Mouse (Mus musculus) layer of hippocampus, adult 2 months (tissue): ENCODE measurements around the gene Gm11595. TPM values are rescaled to one million over a fixed set of nuclear protein-coding genes. Genes with fewer than 3 reads are reported as not detected.
"Not testable (repeated sequence)": the region's sequence is repeated elsewhere in the genome, so short reads cannot be mapped to it uniquely, and the experiment has no call there.

ENCODE experiments used
- DNase-seq, 2 experiments: peaks; one replicate each; pipeline ENCODE4 v3.0.0; 2022; ENCODE audit warnings: low spot score in 2 of 2
- H3K27ac ChIP-seq: fragments of 200-600 bp; 2 replicates; pipeline ENCODE4 v1.8.1; 2022
- H3K4me3 ChIP-seq: fragments of 200-600 bp; 2 replicates; pipeline ENCODE4 v1.8.1; 2022; ENCODE audit warnings: mild to moderate bottlenecking
- CTCF ChIP-seq: fragments of 200-600 bp; conservative IDR thresholded peaks from 2 replicates; pipeline ENCODE4 v1.8.1; 2022; ENCODE audit warnings: antibody characterized with exemption, mild to moderate bottlenecking, moderate library complexity
- long read RNA-seq, 2 experiments: library from polyadenylated mRNA; stranded (forward); transcript quantifications; one replicate each; pipeline ENCODE4 v2.0.0; 2021; ENCODE audit warnings: borderline mapping rate in 2 of 2
- total RNA-seq, 2 experiments: library from RNA; stranded (reverse); gene quantifications; 2 replicates each; pipeline ENCODE4 v1.2.3; 2021

The Gm11595 gene
- not detected for total RNA-seq
- long read RNA-seq, experiment 1 = 0 reads
- long read RNA-seq, experiment 2 = 0 reads

DNA sequence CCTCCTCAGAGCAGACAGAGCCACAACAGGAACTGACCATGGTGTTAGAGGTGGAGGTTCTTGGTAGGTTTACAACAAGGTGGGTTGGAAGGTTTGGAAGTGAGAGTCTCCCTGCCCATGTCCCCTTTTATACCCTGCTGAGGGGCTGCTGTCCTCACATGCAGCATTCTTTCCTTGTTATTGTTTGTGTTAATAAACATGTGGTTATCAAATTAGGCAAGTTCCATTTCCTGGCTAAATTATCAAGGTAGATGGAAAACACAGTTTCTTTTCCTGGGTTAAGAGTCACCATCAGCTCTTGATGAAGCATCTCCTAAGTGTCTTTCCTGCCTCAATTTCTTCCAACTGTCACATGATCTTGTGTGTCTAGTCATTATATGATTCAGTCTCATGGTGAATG, at the start of gene Gm11595:
TSS of gene Gm11595 (minus strand) at position 101 of the 400 bp plus-strand sequence.
- H3K4me3 ChIP-seq, H3K27ac ChIP-seq, DNase-seq: not testable (repeated sequence)

GRCm38 (mm10) chr11:99815566-99815965, 42.9 kb upstream of the Gm11595 start, which contains the start of gene Gm11564:
Gm11564 (minus strand) TSS chr11:99815666.
- H3K27ac ChIP-seq, DNase-seq, H3K4me3 ChIP-seq: not testable (repeated sequence)

DNA sequence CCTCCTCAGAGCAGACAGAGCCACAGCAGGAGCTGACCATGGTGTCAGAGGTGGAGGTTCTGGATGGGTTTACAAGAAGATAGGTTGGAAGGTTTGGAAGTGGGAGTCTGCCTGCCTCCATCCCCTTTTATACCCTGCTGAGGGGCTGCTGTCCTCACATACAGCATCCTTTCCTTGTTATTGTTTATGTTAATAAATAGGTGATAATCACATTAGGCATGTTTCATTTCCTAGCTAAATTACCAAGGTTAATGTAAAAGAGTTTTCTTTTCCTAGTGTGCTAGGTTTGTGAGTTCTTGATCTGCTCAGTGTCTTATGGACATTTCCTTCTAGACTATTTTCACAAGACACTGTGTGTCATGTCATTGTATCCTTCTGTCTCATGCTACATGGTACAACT, 37.1 kb upstream of the Gm11595 start, which contains the start of gene Krtap4-13:
TSS of gene Krtap4-13 (minus strand) at position 101 of the 400 bp plus-strand sequence.
- H3K4me3 ChIP-seq, DNase-seq, H3K27ac ChIP-seq: not testable (repeated sequence)

DNA sequence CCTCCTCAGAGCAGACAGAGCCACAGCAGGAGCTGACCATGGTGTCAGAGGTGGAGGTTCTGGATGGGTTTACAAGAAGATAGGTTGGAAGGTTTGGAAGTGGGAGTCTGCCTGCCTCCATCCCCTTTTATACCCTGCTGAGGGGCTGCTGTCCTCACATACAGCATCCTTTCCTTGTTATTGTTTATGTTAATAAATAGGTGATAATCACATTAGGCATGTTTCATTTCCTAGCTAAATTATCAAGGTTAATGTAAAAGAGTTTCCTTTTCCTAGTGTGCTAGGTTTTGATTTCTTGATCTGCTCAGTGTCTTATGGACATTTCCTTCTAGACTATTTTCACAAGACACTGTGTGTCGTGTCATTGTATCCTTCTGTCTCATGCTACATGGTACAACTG, 31.6 kb upstream of the Gm11595 start, which contains the start of gene Gm11554:
TSS of gene Gm11554 (minus strand) at position 101 of the 400 bp plus-strand sequence.
- not testable (repeated sequence) for H3K4me3 ChIP-seq, DNase-seq, H3K27ac ChIP-seq

DNA sequence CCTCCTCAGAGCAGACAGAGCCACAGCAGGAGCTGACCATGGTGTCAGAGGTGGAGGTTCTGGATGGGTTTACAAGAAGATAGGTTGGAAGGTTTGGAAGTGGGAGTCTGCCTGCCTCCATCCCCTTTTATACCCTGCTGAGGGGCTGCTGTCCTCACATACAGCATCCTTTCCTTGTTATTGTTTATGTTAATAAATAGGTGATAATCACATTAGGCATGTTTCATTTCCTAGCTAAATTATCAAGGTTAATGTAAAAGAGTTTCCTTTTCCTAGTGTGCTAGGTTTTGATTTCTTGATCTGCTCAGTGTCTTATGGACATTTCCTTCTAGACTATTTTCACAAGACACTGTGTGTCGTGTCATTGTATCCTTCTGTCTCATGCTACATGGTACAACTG, 26.1 kb upstream of the Gm11595 start, which contains the start of gene Gm11569:
TSS of gene Gm11569 (minus strand) at position 101 of the 400 bp plus-strand sequence.
- H3K27ac ChIP-seq, DNase-seq, H3K4me3 ChIP-seq: not testable (repeated sequence)

DNA sequence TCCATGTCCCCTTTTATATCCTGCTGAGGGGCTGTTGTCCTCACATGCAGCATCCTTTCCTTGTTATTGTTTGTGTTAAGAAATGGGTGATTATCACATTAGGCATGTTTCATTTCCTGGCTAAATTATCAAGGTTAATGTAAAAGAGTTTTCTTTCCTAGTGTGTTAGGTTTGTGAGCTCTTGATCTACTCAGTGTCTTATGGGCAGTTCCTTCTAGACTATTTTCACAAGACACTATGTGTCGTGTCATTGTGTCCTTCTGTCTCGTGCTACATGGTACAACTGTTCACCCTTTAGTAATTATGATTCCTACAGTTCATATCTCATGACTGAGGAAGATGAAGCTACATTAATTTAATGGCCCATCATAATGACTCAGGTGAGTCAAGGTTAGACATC, 20.7 kb upstream of the Gm11595 start, which contains the start of gene Gm11596:
TSS of gene Gm11596 (minus strand) at position 101 of the 400 bp plus-strand sequence.
- TF ChIP-seq CTCF = no peak
- no peak for DNase-seq
- Histone ChIP-seq H3K27ac (no peak within 1 kb of the TSS), H3K4me3 (no peak within 1 kb of the TSS)

GRCm38 (mm10) chr11:99784900-99785299, 12.2 kb upstream of the Gm11595 start, which contains the start of gene Krtap4-9:
Krtap4-9 (plus strand) TSS chr11:99785200.
- not testable (repeated sequence) for DNase-seq, H3K4me3 ChIP-seq, H3K27ac ChIP-seq

- TF ChIP-seq CTCF = no peak
- Histone ChIP-seq H3K27ac (no peak within 1 kb of the TSS), H3K4me3 (no peak within 1 kb of the TSS)
- DNase-seq = no peak
Measured at GRCm38 (mm10) chr11:99780604-99781003, 7.9 kb upstream of the Gm11595 start, which contains the start of gene Krtap4-8. Krtap4-8 (minus strand) TSS chr11:99780704.

GRCm38 (mm10) chr11:99778401-99778800, 5.7 kb upstream of the Gm11595 start:
- no peak overlapping the region for H3K27ac ChIP-seq
- H3K4me3 ChIP-seq = no peak overlapping the region
- no peak for TF ChIP-seq CTCF
- no peak for DNase-seq

DNA sequence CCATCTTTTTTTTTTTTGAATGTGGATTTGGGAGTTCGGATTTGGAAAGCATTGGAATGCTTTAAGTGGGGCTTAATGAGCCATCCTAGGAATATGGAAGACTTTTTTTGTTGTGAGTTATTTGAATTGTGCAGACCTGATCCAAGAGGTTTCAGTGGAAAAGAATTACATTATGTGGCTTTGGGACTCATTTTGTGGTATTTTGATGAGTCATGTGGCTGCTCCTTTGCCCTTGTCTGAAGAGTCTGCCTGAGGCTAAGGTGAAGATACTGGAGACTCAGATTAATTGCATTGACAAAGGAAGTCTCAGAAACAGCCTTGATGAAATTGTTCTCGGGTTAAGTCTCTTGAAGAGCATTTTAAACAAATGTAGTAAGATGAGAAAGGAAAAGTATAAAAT, 4.3 kb downstream of the Gm11595 start:
- H3K27ac ChIP-seq = no peak overlapping the region
- no peak for TF ChIP-seq CTCF
- DNase-seq = no peak
- H3K4me3 ChIP-seq = no peak overlapping the region

DNA sequence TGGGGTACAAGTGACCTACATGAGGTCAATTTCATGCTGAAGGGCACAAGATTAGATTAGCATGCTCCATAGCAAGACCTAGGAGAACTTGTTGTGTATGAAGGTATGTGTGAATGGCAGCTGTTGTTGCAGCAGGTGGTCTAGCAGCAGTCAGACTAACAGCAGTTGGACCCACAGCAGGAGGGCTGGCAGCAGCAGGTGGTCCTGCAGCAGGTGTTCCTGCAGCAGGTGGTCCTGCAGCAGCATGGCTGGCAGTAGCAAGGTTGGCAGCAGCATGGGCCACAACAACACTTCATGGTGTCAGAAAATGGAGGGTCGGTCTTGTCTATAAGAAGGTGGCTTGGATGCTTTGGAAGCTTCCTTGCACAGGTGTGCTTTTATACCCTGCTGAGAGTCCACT, 13.8 kb downstream of the Gm11595 start:
- DNase-seq = no peak
- H3K27ac ChIP-seq = no peak overlapping the region
- no peak overlapping the region for H3K4me3 ChIP-seq
- TF ChIP-seq CTCF = no peak

DNA sequence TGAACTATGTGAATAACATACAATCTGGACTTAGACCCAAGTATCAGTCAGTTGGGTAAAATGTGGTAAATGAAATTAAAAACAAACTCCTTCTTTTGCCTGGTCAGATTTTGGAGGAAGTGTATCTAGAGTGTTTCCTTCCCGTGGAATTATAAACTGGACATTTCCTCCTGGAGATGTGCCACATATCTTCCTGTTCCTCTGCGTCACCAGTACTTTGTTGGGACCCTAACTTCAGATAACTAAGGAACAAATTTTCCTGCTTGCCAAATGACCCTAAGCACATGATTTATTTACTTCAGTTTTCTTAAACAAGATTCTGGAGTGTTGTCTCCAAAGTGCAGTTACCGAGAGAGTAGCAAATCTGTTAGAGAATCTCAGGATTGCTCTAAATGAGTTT, 28.7 kb downstream of the Gm11595 start:
- DNase-seq = no peak
- TF ChIP-seq CTCF = no peak
- Histone ChIP-seq H3K27ac (no peak overlapping the region), H3K4me3 (no peak overlapping the region)

DNA sequence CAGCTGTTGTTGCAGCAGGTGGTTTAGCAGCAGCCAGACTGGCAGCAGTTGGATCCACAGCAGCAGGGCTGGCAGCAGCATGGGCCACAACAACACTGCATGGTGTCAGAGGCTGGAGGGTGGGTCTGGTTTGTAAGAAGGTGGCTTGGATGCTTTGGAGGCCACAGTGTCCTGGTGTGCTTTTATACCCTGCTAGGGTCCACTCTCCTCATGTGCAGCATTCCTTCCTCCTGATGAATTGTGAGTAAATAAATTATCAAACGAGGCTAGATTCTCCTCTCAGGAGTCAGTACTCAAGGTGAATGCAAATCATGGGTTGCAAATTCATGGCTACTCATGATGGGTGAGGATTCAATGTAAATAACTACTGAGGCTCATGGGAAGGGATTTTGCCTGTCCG, 38.5 kb downstream of the Gm11595 start, which contains the start of gene Gm14180:
TSS of gene Gm14180 (minus strand) at position 101 of the 400 bp plus-strand sequence.
- no peak for DNase-seq
- no peak for TF ChIP-seq CTCF
- Histone ChIP-seq H3K4me3 (no peak within 1 kb of the TSS), H3K27ac (no peak within 1 kb of the TSS)

DNA sequence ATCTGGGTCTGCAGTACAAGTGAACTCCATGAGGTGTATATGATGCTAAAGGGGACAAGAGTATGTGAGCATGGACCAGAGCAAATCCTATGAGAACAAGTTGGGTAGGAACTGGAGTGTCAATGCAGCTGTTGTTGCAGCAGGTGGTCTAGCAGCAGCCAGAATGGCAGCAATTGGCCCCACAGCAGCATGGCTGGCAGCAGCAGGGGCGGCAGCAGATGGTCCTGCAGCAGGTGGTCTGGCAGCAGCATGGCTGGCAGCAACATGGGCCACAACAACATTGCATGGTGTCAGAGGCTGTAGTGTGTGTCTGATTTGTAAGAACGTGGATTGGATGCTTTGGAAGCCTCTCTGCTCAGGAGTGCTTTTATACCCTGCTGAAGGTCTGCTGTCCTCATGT, 48.7 kb downstream of the Gm11595 start:
- TF ChIP-seq CTCF = no peak
- Histone ChIP-seq H3K27ac (no peak overlapping the region), H3K4me3 (no peak overlapping the region)
- no peak for DNase-seq

Other genes with a start within 250 kb of the Gm11595 start
- not detected for gene Krt40, start 229.8 kb downstream of the Gm11595 start, total RNA-seq
- not detected for gene Krtap3-3, start 222.0 kb downstream of the Gm11595 start, total RNA-seq
- gene Krtap3-2, start 216.1 kb downstream of the Gm11595 start, total RNA-seq = not detected
- gene Gm11939, start 213.4 kb downstream of the Gm11595 start, total RNA-seq = not detected
- gene Krtap3-1, start 206.3 kb downstream of the Gm11595 start, total RNA-seq = not detected
- not detected for gene Krtap1-5, start 191.9 kb downstream of the Gm11595 start, total RNA-seq
- gene Krtap1-4, start 189.3 kb downstream of the Gm11595 start, total RNA-seq = not detected
- not detected for gene Krtap1-3, start 181.6 kb downstream of the Gm11595 start, total RNA-seq
- gene Krtap9-3, start 174.8 kb downstream of the Gm11595 start, total RNA-seq = not detected
- not detected for gene Gm11938, start 169.6 kb downstream of the Gm11595 start, total RNA-seq
- not detected for gene Gm11937, start 162.7 kb downstream of the Gm11595 start, total RNA-seq
- gene Krtap2-4, start 158.1 kb downstream of the Gm11595 start, total RNA-seq = not detected
- not detected for gene Gm11562, start 152.5 kb downstream of the Gm11595 start, total RNA-seq
- not detected for gene Krtap4-1, start 144.7 kb downstream of the Gm11595 start, total RNA-seq
- gene Krtap4-2, start 137.8 kb downstream of the Gm11595 start, total RNA-seq = not detected
- not detected for gene Krtap4-7, start 128.8 kb downstream of the Gm11595 start, total RNA-seq
- not detected for gene Gm11555, start 122.7 kb downstream of the Gm11595 start, total RNA-seq
- not detected for gene Gm11563, start 114.0 kb downstream of the Gm11595 start, total RNA-seq
- not detected for gene Krtap4-6, start 107.0 kb downstream of the Gm11595 start, total RNA-seq
- gene Gm14190, start 82.2 kb downstream of the Gm11595 start, total RNA-seq = not detected
- gene Gm14180, start 38.6 kb downstream of the Gm11595 start, total RNA-seq = not detected
- not detected for gene Krtap4-8, start 7.8 kb upstream of the Gm11595 start, total RNA-seq
- not detected for gene Krtap4-9, start 12.3 kb upstream of the Gm11595 start, total RNA-seq
- gene Gm11596, start 20.6 kb upstream of the Gm11595 start, total RNA-seq = not detected
- not detected for gene Gm11569, start 26.0 kb upstream of the Gm11595 start, total RNA-seq
- not detected for gene Gm11554, start 31.5 kb upstream of the Gm11595 start, total RNA-seq
- not detected for gene Krtap4-13, start 37.0 kb upstream of the Gm11595 start, total RNA-seq
- not detected for gene Gm11564, start 42.8 kb upstream of the Gm11595 start, total RNA-seq
- not detected for gene 2300003K06Rik, start 65.2 kb upstream of the Gm11595 start, total RNA-seq
- not detected for gene Krtap4-16, start 78.7 kb upstream of the Gm11595 start, total RNA-seq
- not detected for gene Gm11568, start 85.0 kb upstream of the Gm11595 start, total RNA-seq
- gene Gm11559, start 91.6 kb upstream of the Gm11595 start, total RNA-seq = not detected
- gene Krtap9-1, start 100.5 kb upstream of the Gm11595 start, total RNA-seq = not detected
- gene Gm11567, start 106.3 kb upstream of the Gm11595 start, total RNA-seq = not detected
- not detected for gene Krtap31-1, start 135.0 kb upstream of the Gm11595 start, total RNA-seq
- not detected for gene Gm11565, start 141.8 kb upstream of the Gm11595 start, total RNA-seq
- gene Krtap31-2, start 163.4 kb upstream of the Gm11595 start, total RNA-seq = not detected
- gene Krtap9-5, start 175.6 kb upstream of the Gm11595 start, total RNA-seq = not detected
- gene Krtap29-1, start 206.1 kb upstream of the Gm11595 start, total RNA-seq = not detected
- not detected for gene Krtap16-1, start 213.7 kb upstream of the Gm11595 start, total RNA-seq
- not detected for gene Krtap17-1, start 221.1 kb upstream of the Gm11595 start, total RNA-seq
- gene Krt33a, start 243.3 kb upstream of the Gm11595 start, total RNA-seq = not detected